Mouse (Mus musculus) kidney, postnatal 4 days (tissue): ENCODE results near the gene Chchd2.
"Not testable (repeated sequence)": the region's sequence is repeated elsewhere in the genome, so short reads cannot be mapped to it uniquely, and the experiment has no call there.

ENCODE experiments used
- DNase-seq, 2 experiments: peaks; one replicate each; pipeline ENCODE4 v3.0.0; 2021; ENCODE audit warnings: mixed read lengths in 2 of 2

Gene Chchd2

DNA sequence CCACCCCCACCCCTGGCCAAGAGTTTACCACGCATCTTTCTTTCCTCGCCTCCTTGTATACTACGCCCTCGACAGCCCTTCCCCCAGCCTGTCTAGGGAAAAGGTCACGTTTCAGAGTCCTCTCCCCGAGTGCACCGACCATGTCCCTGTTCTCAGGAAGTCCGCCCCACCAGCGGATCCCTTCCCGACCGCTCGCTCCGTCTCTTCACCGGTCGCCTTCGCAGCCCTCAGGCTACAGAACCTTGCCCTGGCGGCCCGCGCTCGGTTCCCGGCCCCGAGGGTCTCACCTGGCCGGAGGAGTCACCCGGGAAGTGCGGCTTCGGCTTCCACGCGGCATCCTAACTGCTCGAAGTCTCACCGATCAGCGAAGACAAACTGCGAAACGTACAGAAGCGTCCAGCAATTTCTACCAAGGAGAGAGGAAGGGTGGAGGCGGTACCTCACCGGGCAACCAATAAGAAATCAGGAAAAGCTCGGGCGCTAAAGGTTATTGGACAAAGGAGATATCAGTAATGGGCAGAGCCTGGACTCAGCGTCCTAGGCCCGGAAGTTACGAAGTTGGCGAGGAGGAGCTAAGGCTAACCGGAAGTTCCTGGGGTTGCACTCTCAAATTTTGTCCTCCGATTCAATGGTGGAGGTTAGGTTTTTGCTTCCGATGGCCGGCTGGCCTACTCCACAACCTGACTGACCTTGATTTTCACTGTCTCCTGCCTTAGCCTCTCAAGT lies at the start of gene Chchd2:
Gene Chchd2 (minus strand): TSS at position 560 of the 726 bp plus-strand sequence.
- peak; percentile 88 to 93 for DNase-seq

DNA sequence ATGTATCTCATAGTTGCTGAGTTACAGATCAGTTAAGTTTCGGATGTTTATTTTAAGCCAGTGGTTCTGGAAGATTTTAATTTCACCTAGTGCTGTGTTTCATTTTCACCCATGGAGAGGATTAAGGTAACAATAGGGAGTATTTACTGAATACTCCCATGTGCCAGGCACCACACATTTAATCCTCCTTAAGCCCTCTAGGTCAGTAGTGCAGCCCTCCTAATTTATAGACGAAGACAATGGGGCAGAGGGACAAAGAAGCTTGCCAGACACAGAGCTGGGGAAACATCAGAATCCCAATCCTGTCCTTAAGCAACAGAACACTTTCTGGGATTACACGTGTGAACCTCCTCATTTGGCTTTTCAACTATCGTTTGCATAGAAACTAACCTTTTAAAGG lies 49.7 kb upstream of the Chchd2 start:
- DNase-seq = no peak

DNA sequence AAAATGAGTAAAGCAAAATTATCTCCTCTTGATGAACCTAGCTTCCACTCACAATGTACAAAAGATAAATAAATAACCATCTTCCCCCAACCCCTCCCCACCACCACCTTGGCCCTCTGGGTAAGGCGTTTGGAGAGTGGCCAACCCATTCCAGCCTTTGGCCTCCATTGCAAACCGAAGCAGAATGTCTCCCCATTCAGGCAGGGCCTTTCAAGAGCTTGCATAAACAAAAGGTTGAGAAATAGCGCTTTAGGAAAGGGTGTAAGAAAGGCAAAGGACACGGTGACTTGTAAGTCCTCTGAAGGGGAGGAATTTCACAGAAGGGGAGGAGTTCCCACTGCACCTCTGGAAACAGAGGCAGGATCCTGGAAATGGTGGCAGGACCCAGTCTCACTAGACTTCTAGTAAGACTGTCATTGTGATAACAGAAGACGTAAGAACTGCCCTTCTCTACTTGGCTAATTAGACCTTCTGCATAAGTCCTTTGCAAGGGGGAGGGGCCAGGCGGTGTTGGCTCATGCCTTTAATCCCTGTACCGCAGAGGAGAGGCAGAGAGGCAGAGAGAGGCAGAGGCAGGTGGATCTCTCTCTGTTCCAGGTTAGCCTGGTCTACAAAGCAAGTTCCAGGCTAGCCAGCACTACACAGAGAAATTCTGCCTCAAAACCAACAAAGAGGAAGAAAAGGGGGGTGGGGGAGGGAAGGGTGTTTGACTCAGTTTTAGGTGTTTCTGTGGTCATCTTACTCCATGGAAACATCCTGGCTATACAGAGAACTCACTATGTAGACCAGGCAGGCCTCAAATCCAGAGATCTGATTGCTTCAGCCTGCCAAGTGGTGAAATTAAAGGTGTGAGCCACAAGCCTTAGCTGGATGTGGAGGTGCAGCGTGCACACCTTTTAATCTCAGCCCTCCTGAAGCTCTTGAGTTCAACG lies 42.9 kb upstream of the Chchd2 start:
- DNase-seq = peak; percentile 28 to 46

DNA sequence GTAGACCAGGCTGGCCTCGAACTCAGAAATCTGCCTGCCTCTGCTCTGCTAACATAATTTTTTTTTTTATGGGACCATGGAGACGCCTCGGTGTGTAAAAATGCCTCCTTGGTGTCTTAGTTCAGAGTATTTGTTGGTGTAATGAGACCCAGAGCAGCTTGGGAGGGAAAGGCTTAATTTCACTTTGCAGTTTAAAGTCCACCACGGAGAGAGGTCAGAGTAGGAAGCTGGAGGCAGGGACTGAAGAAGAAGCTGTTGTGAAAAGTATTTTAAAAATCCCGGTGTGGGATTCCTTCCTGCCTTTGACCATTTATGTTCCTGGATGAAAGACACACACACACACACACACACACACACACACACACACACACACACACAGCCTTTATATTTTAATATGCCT lies 38.7 kb upstream of the Chchd2 start:
- no peak for DNase-seq

DNA sequence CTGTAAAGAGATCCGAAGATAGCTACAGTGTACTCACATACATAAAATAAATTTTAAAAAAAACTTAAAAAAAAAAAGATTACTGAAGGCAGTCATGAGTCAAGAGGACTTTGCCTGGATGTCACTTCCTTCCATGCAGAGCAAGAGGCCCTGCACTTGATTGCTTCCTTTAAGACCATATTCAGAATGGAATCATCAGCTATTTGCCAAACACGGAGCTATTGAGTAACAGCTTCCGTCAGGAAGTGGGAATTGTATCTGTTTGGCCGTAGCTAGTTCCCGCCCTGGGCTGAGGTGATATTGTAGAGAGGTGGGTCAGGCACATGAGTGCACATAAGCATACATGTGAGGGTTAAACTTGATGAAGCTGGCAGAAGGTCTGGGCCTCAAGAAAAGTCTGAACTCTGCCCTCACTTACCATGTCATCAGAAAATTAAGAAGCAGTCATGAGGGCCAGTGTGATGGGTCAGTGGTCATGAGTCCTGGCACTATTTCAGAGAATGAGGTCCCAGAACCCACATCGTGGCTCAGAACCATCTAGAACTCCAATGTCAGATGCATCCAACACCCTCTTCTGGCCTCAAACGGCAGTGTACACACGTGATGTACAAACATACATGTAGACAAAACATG lies 37.7 kb upstream of the Chchd2 start:
- peak in 1 of 2 experiments; percentile 6 for DNase-seq

DNA sequence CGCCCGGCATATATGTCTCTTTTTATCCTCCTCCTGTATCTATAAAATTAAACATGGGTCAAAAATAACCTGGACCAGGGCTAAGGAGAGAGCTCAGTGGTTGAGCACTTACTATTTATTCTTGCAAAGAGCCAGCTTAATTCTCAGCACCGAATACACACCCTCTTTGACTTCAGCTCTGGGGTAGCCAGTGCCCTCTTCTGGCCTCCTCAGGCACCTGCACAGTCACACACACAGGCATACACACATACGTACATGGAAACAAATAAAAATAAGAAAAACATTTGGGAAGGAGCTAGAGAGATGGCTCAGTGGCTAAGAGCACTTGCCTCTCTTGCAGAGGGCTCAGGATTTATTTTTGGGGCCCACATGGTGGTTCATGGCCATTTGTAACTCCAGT lies 34.7 kb upstream of the Chchd2 start:
- DNase-seq = no peak

DNA sequence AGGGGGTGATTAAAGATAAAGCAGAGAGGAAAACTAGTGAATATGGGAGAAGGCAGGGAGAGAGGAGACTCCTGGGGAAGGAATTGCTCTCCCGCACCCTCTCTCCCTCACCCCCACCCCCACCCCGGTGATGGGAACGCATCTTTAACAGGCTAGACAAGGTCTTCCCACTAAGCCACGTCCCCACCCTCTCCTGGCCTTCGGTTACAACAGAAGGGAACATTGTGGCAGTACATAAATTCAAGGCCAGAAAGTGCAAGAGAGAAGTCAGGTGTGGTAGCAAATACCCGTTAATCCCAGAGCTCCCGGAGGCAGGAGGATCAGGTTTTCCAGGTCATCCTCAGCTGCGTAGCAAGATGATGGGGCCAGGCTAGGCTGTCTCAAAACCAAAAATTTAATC lies 32.0 kb upstream of the Chchd2 start:
- DNase-seq = no peak

DNA sequence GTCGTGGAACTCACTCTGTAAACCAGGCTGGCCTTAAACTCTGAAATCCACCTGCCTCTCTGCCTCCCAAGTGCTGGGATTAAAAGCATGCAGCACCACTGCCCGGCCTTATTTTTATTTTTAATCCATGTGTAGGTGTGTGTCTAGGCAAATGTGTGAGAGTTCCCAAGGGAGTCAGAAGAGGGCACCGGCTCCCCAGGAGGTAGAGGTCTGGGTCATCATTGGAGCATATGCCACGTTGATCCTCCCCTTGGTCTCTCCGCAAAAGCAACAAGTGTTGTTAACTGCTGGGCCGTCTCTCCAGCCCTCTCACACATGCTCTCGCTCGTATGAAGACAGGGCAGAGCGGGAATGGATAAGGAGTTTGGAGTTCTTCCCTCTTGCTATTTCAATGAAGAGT lies 31.5 kb upstream of the Chchd2 start:
- no peak for DNase-seq

DNA sequence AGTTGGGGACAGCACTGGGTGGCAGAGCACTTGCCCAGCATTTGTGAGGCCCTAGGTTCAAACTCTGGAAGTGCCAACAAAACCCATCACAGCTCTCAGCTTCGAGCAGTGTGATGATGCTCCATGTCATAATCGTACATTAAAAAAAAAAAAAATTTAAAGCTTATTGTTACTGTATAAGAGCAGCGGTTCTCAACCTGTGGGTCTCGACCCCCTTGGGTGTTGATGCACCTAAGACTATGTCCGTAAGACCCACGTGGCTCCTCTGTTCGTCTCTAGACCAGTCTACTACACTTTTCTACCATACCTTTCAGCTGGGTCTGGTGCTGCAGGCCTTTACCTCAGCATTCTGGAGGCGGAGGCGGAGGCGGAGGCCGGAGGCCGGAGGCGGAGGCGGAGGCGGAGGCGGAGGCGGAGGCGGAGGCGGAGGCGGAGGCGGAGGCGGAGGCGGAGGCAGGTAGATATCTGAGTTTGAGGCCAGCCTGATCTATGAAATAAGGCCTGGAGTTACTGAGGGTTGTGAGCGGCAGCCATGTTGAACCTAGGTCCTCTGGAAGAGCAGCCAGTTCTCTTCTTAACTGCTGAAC lies 30.9 kb upstream of the Chchd2 start:
- no peak for DNase-seq

DNA sequence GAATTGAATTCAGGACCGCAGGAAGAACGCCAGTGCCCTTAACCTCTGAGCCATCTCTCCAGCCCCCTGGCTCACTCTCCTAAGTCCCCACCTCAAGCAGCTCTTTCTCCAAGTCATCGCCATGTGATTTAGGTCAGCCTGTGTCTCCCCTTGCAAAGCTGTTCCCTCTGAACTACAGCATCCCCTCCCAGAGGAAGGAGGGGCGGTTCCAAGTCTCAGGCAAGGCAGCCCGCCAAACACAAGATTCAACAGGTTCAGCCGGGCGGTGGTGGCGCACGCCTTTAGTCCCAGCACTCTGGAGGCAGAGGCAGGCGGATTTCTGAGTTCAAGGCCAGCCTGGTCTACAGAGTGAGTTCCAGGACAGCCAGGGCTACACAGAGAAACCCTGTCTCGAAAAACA lies 28.2 kb upstream of the Chchd2 start:
- not testable (repeated sequence) for DNase-seq

DNA sequence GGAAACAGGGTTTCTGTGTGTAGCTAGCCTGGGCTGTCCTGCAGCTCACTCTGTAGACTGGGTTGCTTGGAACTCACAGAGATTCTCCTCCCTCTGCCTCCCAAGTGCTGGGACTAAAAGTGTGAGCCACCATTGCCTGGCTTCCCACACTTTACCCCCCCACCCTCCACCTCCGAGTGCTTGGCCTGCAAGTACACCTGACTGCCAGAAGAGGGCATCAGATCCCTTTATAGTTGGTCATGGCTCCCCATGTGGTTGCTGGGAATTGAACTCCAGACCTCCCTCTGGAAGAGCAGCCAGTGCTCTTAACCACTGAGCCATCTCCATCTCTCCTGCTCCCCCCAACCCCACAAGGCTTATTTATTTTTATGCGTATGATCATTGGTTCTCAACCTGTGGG lies 26.8 kb upstream of the Chchd2 start:
- peak; percentile 19 to 34 for DNase-seq

DNA sequence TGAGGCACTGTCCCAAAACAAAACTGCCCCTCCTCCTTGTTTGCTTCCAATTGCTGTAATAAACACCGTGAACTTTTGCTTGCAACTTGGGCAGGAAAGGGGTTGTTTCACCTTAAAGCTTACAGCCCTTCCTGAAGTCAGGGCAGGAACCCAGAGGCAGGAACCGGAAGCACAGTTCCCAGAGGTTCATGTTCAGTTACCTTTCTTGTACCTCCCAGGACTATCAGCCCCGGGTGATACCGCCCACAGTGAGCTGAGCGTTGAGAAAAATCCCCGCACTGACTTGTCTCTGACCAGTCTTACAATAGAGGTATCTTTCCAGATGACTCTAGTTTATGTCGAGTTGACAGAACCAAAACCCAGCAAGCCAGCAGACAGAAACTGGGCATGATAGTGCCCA lies 22.3 kb upstream of the Chchd2 start:
- DNase-seq = no peak

DNA sequence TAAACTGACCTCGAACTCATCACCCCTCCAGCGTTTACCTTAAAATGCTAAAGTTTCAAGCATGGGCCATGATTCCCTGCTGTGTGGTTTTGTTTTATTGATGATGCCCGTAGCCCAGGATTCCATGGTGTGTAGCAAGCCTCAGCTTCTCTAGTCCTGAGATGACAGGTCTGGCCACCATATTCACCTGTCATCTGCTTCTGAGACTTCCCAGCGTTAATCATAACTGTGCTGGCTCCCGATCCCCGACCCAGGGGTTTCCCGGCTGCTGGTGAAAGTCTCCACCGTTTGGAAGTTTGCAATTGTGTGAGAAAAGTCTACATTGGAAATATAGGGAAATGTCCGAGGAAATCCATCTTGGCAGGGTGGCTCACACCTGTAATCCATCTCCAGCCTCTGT lies 21.9 kb upstream of the Chchd2 start:
- no peak for DNase-seq

DNA sequence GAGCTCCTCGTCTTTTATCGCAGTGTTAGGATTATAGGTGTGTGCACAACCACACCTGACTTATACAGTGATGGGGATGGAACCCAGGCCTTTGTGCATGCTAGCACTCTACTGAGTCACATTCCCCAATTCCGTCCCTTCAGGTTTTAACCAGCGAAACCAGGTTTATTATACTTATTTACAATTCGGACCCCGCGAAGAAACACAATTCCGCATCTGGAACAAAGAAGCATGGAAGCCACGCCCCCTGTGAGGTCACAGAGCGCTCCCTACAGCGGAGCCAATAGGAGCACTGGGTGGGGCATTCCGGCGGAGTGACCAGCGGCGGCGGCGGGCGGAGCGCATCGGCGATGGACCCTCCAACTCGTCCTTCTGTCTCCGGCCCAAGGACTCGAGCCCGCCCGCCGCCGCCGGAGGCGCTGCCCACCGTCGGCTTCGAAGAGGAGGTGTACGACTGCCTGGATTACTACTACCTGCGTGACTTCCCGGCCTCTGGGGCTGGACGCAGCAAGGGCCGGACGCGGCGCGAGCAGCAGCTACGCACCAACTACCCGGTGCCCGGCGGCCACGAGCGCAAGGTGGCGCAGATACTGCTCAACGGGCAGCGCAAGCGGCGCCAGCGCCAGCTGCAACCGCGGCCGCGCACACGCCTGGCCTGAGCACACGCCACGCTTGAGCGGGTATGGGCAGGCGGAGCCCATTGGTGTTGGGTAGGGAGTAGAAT lies 21.1 kb upstream of the Chchd2 start, which contains the start of gene Nupr1l:
Gene Nupr1l (plus strand): TSS at position 299 of the 724 bp plus-strand sequence.
- peak; percentile 97 for DNase-seq

DNA sequence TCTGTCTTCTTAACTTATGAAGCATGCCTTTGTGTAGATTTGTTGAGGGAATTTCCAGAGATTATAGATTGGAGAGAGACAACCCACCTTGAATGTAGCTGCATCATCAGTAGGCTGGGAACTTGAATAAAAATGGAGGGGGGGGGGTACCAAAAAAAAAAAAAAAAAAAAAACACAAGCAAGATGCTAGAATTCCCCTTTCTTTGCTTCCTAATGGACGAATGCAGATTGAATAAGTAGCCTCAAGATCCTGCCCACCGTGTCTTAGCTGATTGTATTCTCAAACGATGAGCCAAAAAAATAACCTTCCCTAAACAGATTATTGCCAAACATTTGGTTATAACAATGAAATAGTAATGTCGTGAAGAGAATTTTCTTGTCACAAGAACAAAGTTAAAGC lies 20.5 kb upstream of the Chchd2 start:
- no peak for DNase-seq

DNA sequence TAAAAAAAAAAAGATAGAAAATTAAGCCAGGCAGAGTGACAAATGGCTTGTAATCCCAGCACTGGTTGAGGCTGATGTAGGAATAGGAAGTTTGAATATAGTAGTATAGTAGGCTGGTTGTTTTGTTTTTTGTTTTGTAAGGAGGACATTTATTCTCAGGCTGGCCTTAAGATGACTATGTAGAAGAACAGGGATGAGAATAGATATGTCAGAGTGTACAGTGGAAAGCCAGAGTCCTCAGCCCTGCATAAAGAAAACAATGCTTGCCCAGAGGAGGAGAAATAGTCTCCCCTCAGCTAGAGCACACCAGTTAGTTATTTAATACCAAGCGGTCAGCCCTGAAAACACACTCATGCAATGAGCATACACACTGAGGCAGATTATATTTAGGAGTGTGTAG lies 11.2 kb upstream of the Chchd2 start, which contains the start of gene Phkg1:
Gene Phkg1 (minus strand): TSS at position 101 of the 400 bp plus-strand sequence.
- DNase-seq = no peak

DNA sequence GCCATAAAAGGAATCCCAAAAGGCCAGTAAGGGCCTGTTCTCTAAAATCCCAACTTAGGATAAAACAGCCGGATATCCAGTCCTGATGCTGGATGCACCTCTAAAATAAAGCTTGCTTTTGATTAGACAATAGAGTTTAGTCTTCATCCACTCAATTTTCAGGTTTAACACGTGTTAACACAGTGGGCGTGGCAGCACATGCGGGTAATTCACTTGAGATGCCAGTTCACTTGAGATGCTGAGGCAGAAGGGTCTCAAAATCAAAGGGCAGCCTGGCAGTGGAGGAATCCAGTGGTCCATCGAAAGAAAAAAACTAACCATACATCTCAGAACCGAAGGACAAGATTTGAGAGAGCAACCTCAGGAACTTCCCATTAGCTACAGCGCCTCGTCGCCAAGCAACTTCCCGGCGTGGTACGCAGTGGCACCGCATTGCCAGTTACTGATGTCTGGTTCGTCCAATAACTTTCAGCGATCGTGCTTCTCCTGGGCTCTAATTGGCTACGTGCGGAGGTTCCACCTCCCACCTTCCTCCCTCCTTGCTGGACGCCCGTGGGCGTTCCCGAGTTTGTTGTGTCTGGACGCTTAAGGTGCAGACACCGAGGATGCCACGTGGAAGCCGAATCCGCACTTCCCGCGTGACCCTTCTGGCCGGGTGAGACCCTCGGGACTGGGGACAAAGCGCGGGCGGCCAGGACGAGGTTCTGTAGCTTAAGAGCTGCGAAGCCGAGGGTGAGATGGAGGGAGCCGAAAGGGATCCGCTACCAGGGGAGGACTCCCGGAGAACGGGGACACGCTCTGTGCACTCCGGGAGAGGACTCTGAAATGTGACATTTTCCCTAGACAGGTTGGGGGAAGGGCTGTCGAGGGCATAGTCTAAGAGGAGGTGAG lies 8.2 kb upstream of the Chchd2 start, which contains the start of gene Zbed5:
Gene Zbed5 (plus strand): TSS at position 526 of the 891 bp plus-strand sequence.
- DNase-seq = peak; percentile 86 to 91

DNA sequence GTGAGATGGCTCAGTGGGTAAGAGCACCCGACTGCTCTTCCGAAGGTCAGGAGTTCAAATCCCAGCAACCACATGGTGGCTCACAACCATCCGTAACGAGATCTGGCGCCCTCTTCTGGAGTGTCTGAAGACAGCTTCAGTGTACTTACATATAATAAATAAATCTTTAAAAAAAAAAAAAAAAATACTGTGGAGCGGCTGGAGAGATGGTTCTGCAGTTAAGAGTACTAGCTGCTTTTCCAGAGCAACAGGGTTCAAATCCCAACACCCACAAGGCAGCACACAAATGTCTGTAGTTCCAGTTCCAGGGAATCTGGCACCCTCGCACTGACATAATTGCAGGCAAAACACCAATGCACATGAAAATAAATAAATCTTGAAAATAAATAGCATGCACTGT lies 3.1 kb upstream of the Chchd2 start:
- not testable (repeated sequence) for DNase-seq

DNA sequence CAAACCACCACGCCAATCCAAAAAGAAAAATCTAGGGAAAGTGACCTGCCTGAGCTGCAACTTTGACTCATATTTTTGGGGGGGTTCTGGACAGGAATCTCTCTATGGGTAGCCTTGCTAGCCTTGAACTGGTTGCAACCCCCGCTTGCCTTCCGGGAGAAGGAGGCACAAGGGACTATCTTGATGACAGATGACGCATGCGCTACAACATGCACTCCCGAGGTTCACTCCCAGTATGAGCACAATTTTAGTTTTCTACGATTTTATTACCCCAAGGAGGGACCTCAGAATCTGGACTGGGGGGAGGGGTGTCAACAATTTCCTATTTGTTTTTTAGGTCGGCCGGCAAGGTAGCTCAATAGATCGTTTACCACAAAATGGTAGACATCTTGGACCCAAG lies 999 bp downstream of the Chchd2 start:
- peak in 1 of 2 experiments; percentile 11 for DNase-seq

DNA sequence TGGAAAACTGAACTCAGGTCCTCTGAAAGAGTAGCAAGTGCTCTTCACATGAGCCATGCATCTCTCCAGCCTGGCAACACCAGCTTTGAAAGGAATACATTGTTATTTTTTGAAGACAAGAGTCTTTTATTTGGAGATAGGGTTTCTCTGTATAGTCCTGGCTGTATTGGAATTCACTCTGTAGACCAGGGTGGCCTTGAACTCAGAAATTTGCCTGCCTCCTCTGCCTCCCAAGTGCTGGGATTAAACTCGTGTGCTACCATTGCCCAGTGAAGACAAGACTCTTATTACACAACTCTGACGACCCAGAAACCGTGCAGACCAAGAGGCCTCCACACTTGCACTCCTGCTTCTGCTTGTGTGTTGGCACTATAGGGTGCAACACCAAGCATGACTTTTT lies 7.4 kb downstream of the Chchd2 start:
- DNase-seq = no peak

DNA sequence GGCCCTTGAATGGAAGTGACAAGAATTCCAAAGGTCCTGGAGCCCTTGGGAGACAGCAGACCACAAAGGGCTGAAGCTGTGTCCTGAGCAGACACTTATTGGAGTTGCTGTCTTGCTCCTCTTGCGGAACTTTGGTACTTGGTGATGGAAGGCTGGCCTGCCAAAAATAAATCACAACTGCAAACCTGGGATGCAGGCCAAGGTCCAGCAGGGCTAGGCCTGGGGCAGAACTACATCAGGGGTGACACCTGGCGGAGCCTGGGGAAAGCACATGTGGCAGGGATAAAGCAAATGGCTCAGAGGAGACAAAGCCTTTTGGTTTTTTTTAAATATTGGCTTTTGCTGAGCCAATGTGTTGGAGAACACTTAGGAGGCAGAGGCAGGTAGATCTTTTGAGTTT lies 8.3 kb downstream of the Chchd2 start:
- DNase-seq = peak; percentile 78 to 84
